Comparison of ENCODE assay signal across 14 mouse cellular contexts in genomic region chrX:12855425-12855824, GRCm38 (mm10).
DNase-seq lines count a peak whose midpoint lies in the region; ATAC-seq and TF ChIP-seq lines count a peak whose summit lies in the region.
"Had no signal": no experiment of that assay in that cellular context is flagged by ENCODE, and none has a peak within 500 bp of the region (broad histone marks: within the 10 kb centered on the region; RNA-seq: fewer than 3 reads in every experiment).

No protein-coding gene starts in this region.

- DNase-seq in heart, adult 11 months: peak; percentile 93
- peak; percentile 86 for DNase-seq in 3T3-L1 (ENCODE audit: low read depth, low spot score)
- peak; percentile 20 to 53 for DNase-seq in gastrocnemius, adult 8-10 months (ENCODE audit: low spot score in 2 of 2)
- peak; percentile 29 for DNase-seq in heart, postnatal 4 days
- no peak for DNase-seq in hindbrain, postnatal 0 days (ENCODE audit: low spot score)
- DNase-seq in thymus, adult 2 months: no peak
- DNase-seq in thymus, postnatal 36 days: no peak
- DNase-seq: adrenal gland, postnatal 36 days; thymus, postnatal 14 days had no signal

- TF ChIP-seq CTCF in hindbrain, postnatal 0 days (IDR thresholded peaks at IDR 0.05; ENCODE audit: low read depth): no peak
- no peak for TF ChIP-seq CTCF in thymus, adult 2 months (IDR thresholded peaks at IDR 0.05; ENCODE audit: borderline replicate concordance, control insufficient read depth, extremely low read depth, insufficient read depth, low read length, poor library complexity)

- H3K4me1 ChIP-seq in heart, embryonic 11.5 days (ENCODE audit: control insufficient read depth, insufficient read depth, low read length): 0 out of 2 replicates have a peak, but pooled peaks cover 3% of the 10 kb centered on the region
- no peaks in the 10 kb centered on the region for H3K4me1 ChIP-seq in hindbrain, postnatal 0 days (ENCODE audit: insufficient read depth, low read length)
- no peaks in the 10 kb centered on the region for H3K4me1 ChIP-seq in thymus, adult 2 months (replicated peaks; ENCODE audit: control insufficient read depth, insufficient read depth, low read length)
- H3K4me1 ChIP-seq: neural tube, embryonic 12.5 days had no signal

- 53% methylated on average over 4 of the region's 4 CpGs for WGBS in heart, embryonic 11.5 days (ENCODE audit: insufficient replicate concordance)
- WGBS in hindbrain, postnatal 0 days: 73% methylated on average over 4 of the region's 4 CpGs
- 88% methylated on average over 4 of the region's 4 CpGs for WGBS in thymus, adult 2 months

- TF ChIP-seq POLR2A in thymus, adult 2 months (IDR thresholded peaks at IDR 0.05; ENCODE audit: control insufficient read depth, extremely low read depth, insufficient read depth, low read length, poor library complexity): no peak

- no peak overlapping the region for H3K27ac ChIP-seq in heart, embryonic 11.5 days (ENCODE audit: low read depth, low read length)
- H3K27ac ChIP-seq in hindbrain, postnatal 0 days: no peak overlapping the region
- no peak overlapping the region for H3K27ac ChIP-seq in thymus, adult 2 months (ENCODE audit: control insufficient read depth, insufficient read depth, low read length)
- H3K27ac ChIP-seq: forebrain, embryonic 15.5 days; limb, embryonic 10.5 days; midbrain, embryonic 12.5 days; neural tube, embryonic 12.5 days had no signal

- ATAC-seq in heart, embryonic 11.5 days (replicated peaks; ENCODE audit: insufficient number of reproducible peaks, low FRiP score, low TSS enrichment): no peak
- no peak for ATAC-seq in hindbrain, postnatal 0 days
- ATAC-seq: forebrain, embryonic 15.5 days had no signal

- no peaks in the 10 kb centered on the region for H3K36me3 ChIP-seq in heart, embryonic 11.5 days (ENCODE audit: control insufficient read depth, insufficient read depth, low read length)
- H3K36me3 ChIP-seq in hindbrain, postnatal 0 days (ENCODE audit: insufficient read depth, low read length): no peaks in the 10 kb centered on the region
- no peaks in the 10 kb centered on the region for H3K36me3 ChIP-seq in thymus, adult 2 months (ENCODE audit: control insufficient read depth, insufficient read depth, low read length)
- H3K36me3 ChIP-seq: forebrain, embryonic 15.5 days; limb, embryonic 10.5 days; midbrain, embryonic 12.5 days; neural tube, embryonic 12.5 days had no signal

- H3K9me3 ChIP-seq in heart, embryonic 11.5 days (replicated peaks; ENCODE audit: control insufficient read depth, low read length): no peaks in the 10 kb centered on the region
- H3K9me3 ChIP-seq in hindbrain, postnatal 0 days (ENCODE audit: low read length): no peaks in the 10 kb centered on the region
- H3K9me3 ChIP-seq: forebrain, embryonic 15.5 days; limb, embryonic 10.5 days; midbrain, embryonic 12.5 days; neural tube, embryonic 12.5 days had no signal

- H3K9ac ChIP-seq in heart, embryonic 11.5 days (ENCODE audit: low read depth, low read length): no peak overlapping the region
- no peak overlapping the region for H3K9ac ChIP-seq in hindbrain, postnatal 0 days (replicated peaks; ENCODE audit: low read length)
- H3K9ac ChIP-seq: forebrain, embryonic 15.5 days; midbrain, embryonic 12.5 days; neural tube, embryonic 12.5 days had no signal

- 0 out of 2 replicates have a peak, but pooled peaks cover 2% of the 10 kb centered on the region for H3K27me3 ChIP-seq in heart, embryonic 11.5 days (ENCODE audit: control insufficient read depth, insufficient read depth, low read length)
- no peaks in the 10 kb centered on the region for H3K27me3 ChIP-seq in hindbrain, postnatal 0 days (ENCODE audit: insufficient read depth, low read length)
- no peaks in the 10 kb centered on the region for H3K27me3 ChIP-seq in thymus, adult 2 months (ENCODE audit: control insufficient read depth, insufficient read depth, low read length)
- H3K27me3 ChIP-seq: forebrain, embryonic 15.5 days; midbrain, embryonic 12.5 days; neural tube, embryonic 12.5 days had no signal

- no peak overlapping the region for H3K4me2 ChIP-seq in heart, embryonic 11.5 days
- no peak overlapping the region for H3K4me2 ChIP-seq in hindbrain, postnatal 0 days (ENCODE audit: low read depth, low read length)
- H3K4me2 ChIP-seq: forebrain, embryonic 15.5 days; midbrain, embryonic 12.5 days; neural tube, embryonic 12.5 days had no signal

- H3K4me3 ChIP-seq in heart, embryonic 11.5 days (ENCODE audit: low read depth, low read length): no peak overlapping the region
- H3K4me3 ChIP-seq in hindbrain, postnatal 0 days (ENCODE audit: low read length): no peak overlapping the region
- H3K4me3 ChIP-seq in thymus, adult 2 months (ENCODE audit: control insufficient read depth, insufficient read depth, low read length): no peak overlapping the region
- H3K4me3 ChIP-seq: forebrain, embryonic 15.5 days; limb, embryonic 10.5 days; midbrain, embryonic 12.5 days; neural tube, embryonic 12.5 days had no signal

Comparison
In these comparisons a context has a peak if more than half of its experiments do, and no peak if none do; other contexts are left out.
1. DNase-seq: peak in heart, adult 11 months (single experiment), 3T3-L1 (single experiment), gastrocnemius, adult 8-10 months (2 of 2) and heart, postnatal 4 days (single experiment); none in hindbrain, postnatal 0 days (single experiment), thymus, adult 2 months (single experiment) and thymus, postnatal 36 days (0 of 2).